Comparison of ENCODE assay signal across 8 mouse cellular contexts in the genomic region with DNA sequence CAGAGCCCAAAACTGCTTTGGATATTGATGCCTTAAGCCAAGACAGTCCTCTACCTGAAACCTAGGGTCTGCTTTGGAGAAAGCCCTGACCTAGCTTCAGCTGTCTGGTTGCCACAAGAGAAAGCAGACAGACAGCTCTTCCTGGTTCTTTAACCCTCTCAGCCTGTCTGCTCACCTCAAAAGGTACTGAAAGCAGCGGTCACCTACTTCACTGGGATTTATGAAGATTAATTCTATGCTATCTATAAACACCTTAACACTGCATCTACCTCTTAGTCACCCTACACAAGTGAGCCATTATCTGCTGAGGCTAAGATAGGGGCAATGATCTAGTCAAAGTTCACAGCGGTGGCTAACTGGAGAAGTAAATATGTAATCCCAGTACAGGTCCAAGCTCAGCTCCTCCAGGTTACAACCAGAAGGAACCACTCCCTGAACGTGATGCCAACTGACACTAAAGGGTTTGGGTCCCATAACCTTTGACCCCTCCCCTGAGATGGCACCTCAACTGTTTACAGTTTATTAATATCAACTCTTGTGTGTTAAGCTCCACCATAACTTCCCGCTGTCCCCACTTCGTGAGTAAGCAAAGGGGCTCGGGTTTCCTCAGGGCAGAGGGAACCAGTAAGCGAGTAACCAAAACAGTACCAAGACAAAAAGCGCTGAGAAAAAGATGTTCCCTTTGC. TPM values are rescaled to one million over a fixed set of nuclear protein-coding genes. Genes with fewer than 3 reads are reported as not detected.
DNase-seq lines count a peak whose midpoint lies in the region; ATAC-seq and TF ChIP-seq lines count a peak whose summit lies in the region.

No protein-coding gene starts in this region.

- TF ChIP-seq CTCF in cerebellum, adult 2 months (IDR thresholded peaks at IDR 0.05; ENCODE audit: borderline replicate concordance, insufficient read depth, low read depth, low read length) = no peak
- no peak for TF ChIP-seq CTCF in bone marrow, adult 2 months (IDR thresholded peaks at IDR 0.05; ENCODE audit: control insufficient read depth, insufficient read depth, low read length)

- peaks cover 35% of the 10 kb centered on the region for H3K36me3 ChIP-seq in hindbrain, embryonic 10.5 days
- peaks cover 37% of the 10 kb centered on the region for H3K36me3 ChIP-seq in limb, embryonic 13.5 days
- peaks cover 29% of the 10 kb centered on the region for H3K36me3 ChIP-seq in neural tube, embryonic 15.5 days

- DNase-seq in cerebellum, adult 2 months = peak in 1 of 2 experiments; percentile 32
- no peak for DNase-seq in cerebellum, postnatal 4 days (ENCODE audit: low spot score in 2 of 2)
- DNase-seq in hindbrain, embryonic 10.5 days (ENCODE audit: low spot score) = no peak
- DNase-seq in right cerebral cortex, postnatal 36 days (ENCODE audit: low spot score in 2 of 2) = no peak
- no peak for DNase-seq in adrenal gland, adult 8-10 months

- ATAC-seq in limb, embryonic 13.5 days (ENCODE audit: low FRiP score, low read depth) = no peak
- ATAC-seq in neural tube, embryonic 15.5 days (ENCODE audit: low FRiP score) = no peak

- 24% methylated on average over 8 of the region's 8 CpGs for WGBS in cerebellum, adult 2 months
- WGBS in bone marrow, adult 2 months = 23% methylated on average over 8 of the region's 8 CpGs
- WGBS in hindbrain, embryonic 10.5 days = 29% methylated on average over 8 of the region's 8 CpGs
- WGBS in limb, embryonic 13.5 days = 23% methylated on average over 8 of the region's 8 CpGs
- WGBS in neural tube, embryonic 15.5 days = 31% methylated on average over 8 of the region's 8 CpGs

- peak overlapping the region; percentile 95 for H3K4me2 ChIP-seq in limb, embryonic 13.5 days (replicated peaks)
- peak overlapping the region; percentile 73 for H3K4me2 ChIP-seq in neural tube, embryonic 15.5 days

- H3K9me3 ChIP-seq in hindbrain, embryonic 10.5 days = no peaks in the 10 kb centered on the region
- no peaks in the 10 kb centered on the region for H3K9me3 ChIP-seq in limb, embryonic 13.5 days
- no peaks in the 10 kb centered on the region for H3K9me3 ChIP-seq in neural tube, embryonic 15.5 days (replicated peaks)

- H3K4me3 ChIP-seq in cerebellum, adult 2 months (replicated peaks; ENCODE audit: insufficient read depth, low read depth, low read length) = peak overlapping the region; percentile 89
- peak overlapping the region; percentile 80 for H3K4me3 ChIP-seq in bone marrow, adult 2 months (replicated peaks; ENCODE audit: control insufficient read depth, low read depth, low read length)
- peak overlapping the region; percentile 86 for H3K4me3 ChIP-seq in hindbrain, embryonic 10.5 days
- peak overlapping the region; percentile 68 for H3K4me3 ChIP-seq in limb, embryonic 13.5 days
- H3K4me3 ChIP-seq in neural tube, embryonic 15.5 days (replicated peaks) = peak overlapping the region; percentile 91

- no peak for TF ChIP-seq POLR2A in cerebellum, adult 2 months (IDR thresholded peaks at IDR 0.05; ENCODE audit: borderline replicate concordance, insufficient read depth, low read length)
- TF ChIP-seq POLR2A in bone marrow, adult 2 months (IDR thresholded peaks at IDR 0.05; ENCODE audit: borderline replicate concordance, control insufficient read depth, low read depth, low read length) = no peak

- H3K9ac ChIP-seq in limb, embryonic 13.5 days = peak overlapping the region; percentile 89
- peak overlapping the region; percentile 94 for H3K9ac ChIP-seq in neural tube, embryonic 15.5 days (replicated peaks)

- peaks cover 8% of the 10 kb centered on the region; the same call in 1 of the 2 replicates for H3K4me1 ChIP-seq in cerebellum, adult 2 months (ENCODE audit: control insufficient read depth, insufficient read depth, low read length)
- no peaks in the 10 kb centered on the region; the same call in 1 of the 2 replicates for H3K4me1 ChIP-seq in bone marrow, adult 2 months (ENCODE audit: control insufficient read depth, insufficient read depth, low read length)
- H3K4me1 ChIP-seq in hindbrain, embryonic 10.5 days (replicated peaks) = peaks cover 31% of the 10 kb centered on the region
- H3K4me1 ChIP-seq in limb, embryonic 13.5 days = peaks cover 28% of the 10 kb centered on the region
- peaks cover 45% of the 10 kb centered on the region for H3K4me1 ChIP-seq in neural tube, embryonic 15.5 days

- peak overlapping the region; percentile 56 for H3K27ac ChIP-seq in cerebellum, adult 2 months (ENCODE audit: insufficient read depth, low read length)
- peak overlapping the region; percentile 98 for H3K27ac ChIP-seq in bone marrow, adult 2 months (ENCODE audit: control insufficient read depth, insufficient read depth, low read depth, low read length, poor library complexity)
- peak overlapping the region; percentile 96 for H3K27ac ChIP-seq in hindbrain, embryonic 10.5 days
- H3K27ac ChIP-seq in limb, embryonic 13.5 days = peak overlapping the region; percentile 96; the same call in 1 of the 2 replicates
- peak overlapping the region; percentile 99 for H3K27ac ChIP-seq in neural tube, embryonic 15.5 days (replicated peaks)

- no peaks in the 10 kb centered on the region for H3K27me3 ChIP-seq in cerebellum, adult 2 months (ENCODE audit: control insufficient read depth, insufficient read depth, low read length)
- no peaks in the 10 kb centered on the region for H3K27me3 ChIP-seq in hindbrain, embryonic 10.5 days (ENCODE audit: insufficient read depth, poor library complexity, severe bottlenecking)
- H3K27me3 ChIP-seq in limb, embryonic 13.5 days = no peaks in the 10 kb centered on the region
- no peaks in the 10 kb centered on the region for H3K27me3 ChIP-seq in neural tube, embryonic 15.5 days (replicated peaks)

RNA-seq across cellular contexts. Expression of a gene that starts 1.2 kb away (rescaled TPM):
- polyA plus RNA-seq in cerebellum, adult 2 months (2012; rRNA removed) = 57.8 and 59.5 TPM in 2 replicates
- 139 and 156 TPM in 2 replicates for polyA plus RNA-seq in bone marrow, adult 2 months (2011; ENCODE audit: insufficient read depth, insufficient read length, low replicate concordance, missing spikeins)
- 269 and 286 TPM in 2 replicates for polyA plus RNA-seq in hindbrain, embryonic 10.5 days (2016; fragmentation: Nextera tagmentation; extraction: Ambion mirVana)
- polyA plus RNA-seq in limb, embryonic 13.5 days (2015; fragmentation: Nextera tagmentation; extraction: Ambion mirVana) = 192 and 209 TPM in 2 replicates
- 136 and 143 TPM in 2 replicates for polyA plus RNA-seq in neural tube, embryonic 15.5 days (2015; fragmentation: Nextera tagmentation; extraction: Ambion mirVana)
- 10 to 100 TPM; 82.7 to 88.0 (median 86.2) TPM for total RNA-seq in adrenal gland, adult 8-10 months (2022)

RNA-seq across cellular contexts. Expression of a gene that starts 1.6 kb away (rescaled TPM):
- polyA plus RNA-seq in cerebellum, adult 2 months (2012; rRNA removed) = 20.7 and 21.5 TPM in 2 replicates
- 37.6 and 48.3 TPM in 2 replicates for polyA plus RNA-seq in bone marrow, adult 2 months (2011; ENCODE audit: insufficient read depth, insufficient read length, low replicate concordance, missing spikeins)
- polyA plus RNA-seq in hindbrain, embryonic 10.5 days (2016; fragmentation: Nextera tagmentation; extraction: Ambion mirVana) = 32.5 and 32.9 TPM in 2 replicates
- 29.2 and 30.2 TPM in 2 replicates for polyA plus RNA-seq in limb, embryonic 13.5 days (2015; fragmentation: Nextera tagmentation; extraction: Ambion mirVana)
- polyA plus RNA-seq in neural tube, embryonic 15.5 days (2015; fragmentation: Nextera tagmentation; extraction: Ambion mirVana) = 19.1 and 19.9 TPM in 2 replicates
- 10 to 100 TPM; 20.3 to 23.9 (median 23.2) TPM for total RNA-seq in adrenal gland, adult 8-10 months (2022)

RNA-seq across cellular contexts. Expression of a gene that starts 43.9 kb away (rescaled TPM):
- polyA plus RNA-seq in cerebellum, adult 2 months (2012; rRNA removed) = 22.3 and 23.8 TPM in 2 replicates
- polyA plus RNA-seq in bone marrow, adult 2 months (2011; ENCODE audit: insufficient read depth, insufficient read length, low replicate concordance, missing spikeins) = 0.42 TPM in 1 of 2 replicates, not detected in the other
- polyA plus RNA-seq in hindbrain, embryonic 10.5 days (2016; fragmentation: Nextera tagmentation; extraction: Ambion mirVana) = 2.8 and 6.6 TPM in 2 replicates
- 1.5 and 1.7 TPM in 2 replicates for polyA plus RNA-seq in limb, embryonic 13.5 days (2015; fragmentation: Nextera tagmentation; extraction: Ambion mirVana)
- 33.0 and 36.3 TPM in 2 replicates for polyA plus RNA-seq in neural tube, embryonic 15.5 days (2015; fragmentation: Nextera tagmentation; extraction: Ambion mirVana)
- under 1 TPM; 0.19 to 0.37 (median 0.26) TPM for total RNA-seq in adrenal gland, adult 8-10 months (2022)

RNA-seq across cellular contexts. Expression of a gene that starts 45.2 kb away (rescaled TPM):
- polyA plus RNA-seq in cerebellum, adult 2 months (2012; rRNA removed) = 3.2 and 3.5 TPM in 2 replicates
- 5.2 and 11.4 TPM in 2 replicates for polyA plus RNA-seq in bone marrow, adult 2 months (2011; ENCODE audit: insufficient read depth, insufficient read length, low replicate concordance, missing spikeins)
- 3.3 and 3.4 TPM in 2 replicates for polyA plus RNA-seq in hindbrain, embryonic 10.5 days (2016; fragmentation: Nextera tagmentation; extraction: Ambion mirVana)
- 0.57 and 0.75 TPM in 2 replicates for polyA plus RNA-seq in limb, embryonic 13.5 days (2015; fragmentation: Nextera tagmentation; extraction: Ambion mirVana)
- polyA plus RNA-seq in neural tube, embryonic 15.5 days (2015; fragmentation: Nextera tagmentation; extraction: Ambion mirVana) = 1.3 and 2.0 TPM in 2 replicates
- total RNA-seq in adrenal gland, adult 8-10 months (2022) = under 1 TPM in 2 of 4 experiments, not detected in 2; 0.40 to 0.42 TPM
